Mouse (Mus musculus) midbrain, embryonic 11.5 days (tissue): Measurements from ENCODE around the gene Efcab9. TPM values are rescaled to one million over a fixed set of nuclear protein-coding genes. Genes with fewer than 3 reads are reported as not detected.

Experiments
- ATAC-seq: fragments of 200-750 bp; cut with Nextera tagmentation; 2 replicates; pipeline ENCODE4 v1.8.0; 2017; ENCODE audit warnings: moderate TSS enrichment, moderate library complexity; ENCODE audit not compliant: low FRiP score
- DNase-seq: peaks from one replicate; pipeline ENCODE4 v3.0.0; 2015; ENCODE audit warnings: low spot score; ENCODE audit errors: missing footprints
- H3K27ac ChIP-seq: fragments of 300-500 bp; sonication (generic); 2 replicates; pipeline ENCODE4 v1.5.1; 2014; ENCODE audit warnings: low read depth, low read length
- H3K27me3 ChIP-seq: fragments of 300-500 bp; sonication (generic); 2 replicates; pipeline ENCODE4 v1.6.1; 2014; ENCODE audit warnings: mild to moderate bottlenecking, low read length, moderate library complexity, mixed read lengths; ENCODE audit not compliant: control insufficient read depth, insufficient read depth
- H3K36me3 ChIP-seq: fragments of 300-500 bp; sonication (generic); 2 replicates; pipeline ENCODE4 v1.6.1; 2014; ENCODE audit warnings: mild to moderate bottlenecking, low read length, moderate library complexity, mixed read lengths; ENCODE audit not compliant: control insufficient read depth, insufficient read depth
- H3K4me1 ChIP-seq: fragments of 300-500 bp; sonication (generic); 2 replicates; pipeline ENCODE4 v1.6.1; 2014; ENCODE audit warnings: low read length; ENCODE audit not compliant: control insufficient read depth, insufficient read depth
- H3K4me2 ChIP-seq: fragments of 300-500 bp; sonication (generic); 2 replicates; pipeline ENCODE4 v1.6.1; 2014; ENCODE audit warnings: mild to moderate bottlenecking, moderate library complexity
- H3K4me3 ChIP-seq: fragments of 300-500 bp; sonication (generic); 2 replicates; pipeline ENCODE4 v1.5.1; 2014; ENCODE audit warnings: low read depth, low read length
- H3K9ac ChIP-seq: fragments of 300-500 bp; sonication (generic); 2 replicates; pipeline ENCODE4 v1.6.1; 2014; ENCODE audit warnings: low read length
- H3K9me3 ChIP-seq: fragments of 300-500 bp; sonication (generic); 2 replicates; pipeline ENCODE4 v1.6.1; 2016; ENCODE audit warnings: low read length; ENCODE audit not compliant: control insufficient read depth
- WGBS: fragments of 180-500 bp; shearing (Covaris S2); extraction: QIAGEN DNeasy Blood & Tissue Kit; methylation state at CpG from one replicate; pipeline ENCODE4 v1.1.7; 2014; 5-methylcytosine and 5-hydroxymethylcytosine counted together
- polyA plus RNA-seq: library from polyadenylated mRNA; unstranded; fragments of >200 nt; fragmentation: Nextera tagmentation; extraction: Ambion mirVana; gene quantifications from 2 replicates; pipeline ENCODE4 v1.2.1, GENCODE M21; 2014

Gene Efcab9
- 0.23 TPM in 1 of 2 replicates, not detected in the other for polyA plus RNA-seq

- peak; percentile 96 for DNase-seq
- H3K27me3 ChIP-seq: peaks cover 21% of the 10 kb centered on the region
- no peak within 1 kb of the TSS for H3K27ac ChIP-seq
- H3K4me3 ChIP-seq: peak within 1 kb of the TSS; percentile 59
- 9% methylated on average over 33 of the region's 33 CpGs for WGBS
- H3K9ac ChIP-seq: peak within 1 kb of the TSS; percentile 72
- peak within 1 kb of the TSS; percentile 99 for H3K4me2 ChIP-seq
- H3K9me3 ChIP-seq: no peaks in the 10 kb centered on the region
- no peaks in the 10 kb centered on the region for H3K36me3 ChIP-seq
- peaks cover 5% of the 10 kb centered on the region for H3K4me1 ChIP-seq
- no peak for ATAC-seq
Observed at GRCm38 (mm10) chr11:32531871-32532764, at the start of gene Efcab9. Gene Efcab9, minus strand, starts transcription at chr11:32532081.

- DNase-seq (no peak), ATAC-seq (peak; percentile 44; the same call in 1 of the 2 replicates)
- Histone ChIP-seq H3K27me3 (no peaks in the 10 kb centered on the region), H3K4me1 (no peaks in the 10 kb centered on the region), H3K9ac (no peak overlapping the region), H3K9me3 (no peaks in the 10 kb centered on the region), H3K36me3 (no peaks in the 10 kb centered on the region), H3K4me2 (no peak overlapping the region), H3K27ac (no peak overlapping the region), H3K4me3 (no peak overlapping the region)
- WGBS: 61% methylated on average over 2 of the region's 2 CpGs
Observed at GRCm38 (mm10) chr11:32581031-32581430, 49.1 kb upstream of the Efcab9 start.

DNA sequence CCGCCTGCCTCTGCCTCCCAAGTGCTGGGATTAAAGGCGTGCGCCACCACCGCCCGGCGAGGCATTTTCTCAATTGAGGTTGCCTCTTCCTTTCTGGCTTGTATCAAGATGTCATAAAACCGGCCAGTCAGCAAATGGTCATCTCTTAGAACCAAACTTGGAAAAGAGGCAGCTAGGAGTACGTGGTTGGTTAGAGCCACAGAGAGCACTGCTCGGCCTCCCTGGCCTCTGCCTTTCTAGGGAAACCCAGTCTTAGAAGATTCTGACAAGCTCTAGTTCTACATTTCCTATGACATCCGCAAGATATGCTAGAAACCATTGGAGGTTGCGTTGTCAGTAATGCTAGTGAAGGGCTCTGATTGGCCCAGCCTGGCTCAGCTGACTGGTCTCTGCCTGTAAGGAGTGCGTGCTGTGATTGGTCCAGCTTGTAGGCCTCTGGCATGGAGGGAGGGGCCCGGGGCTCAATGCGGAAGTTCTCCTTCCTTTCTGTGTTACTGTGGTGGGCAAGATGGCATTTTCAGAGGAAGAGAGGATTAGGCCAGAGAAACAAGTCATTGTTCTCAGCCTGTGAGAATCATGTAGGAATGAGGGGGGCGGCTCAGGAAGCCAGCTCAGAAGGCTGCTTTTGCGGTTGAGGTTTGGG lies 48.5 kb upstream of the Efcab9 start:
- Histone ChIP-seq H3K4me2 (no peak overlapping the region), H3K27me3 (no peaks in the 10 kb centered on the region), H3K4me3 (no peak overlapping the region), H3K36me3 (no peaks in the 10 kb centered on the region), H3K9me3 (no peaks in the 10 kb centered on the region), H3K27ac (no peak overlapping the region), H3K4me1 (no peaks in the 10 kb centered on the region), H3K9ac (no peak overlapping the region)
- ATAC-seq: peak; percentile 78
- DNase-seq: peak; percentile 74
- 77% methylated on average over 16 of the region's 16 CpGs for WGBS

DNA sequence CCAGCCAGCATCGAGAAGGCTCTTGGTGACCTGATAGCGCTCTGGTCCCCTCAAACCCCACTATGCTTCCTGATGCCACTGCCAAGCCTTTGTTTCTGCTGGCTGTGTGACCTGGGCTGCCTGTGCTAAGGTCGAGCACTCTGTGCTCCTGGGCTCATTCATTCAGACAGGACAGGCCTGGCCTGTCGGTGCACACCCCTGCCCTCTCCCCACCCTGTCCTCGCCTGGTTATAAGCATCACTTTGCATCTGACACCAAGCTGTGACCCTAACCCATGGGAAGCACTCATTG lies 44.8 kb upstream of the Efcab9 start:
- no peaks in the 10 kb centered on the region for H3K27me3 ChIP-seq
- WGBS: 74% methylated on average over 5 of the region's 5 CpGs
- no peaks in the 10 kb centered on the region for H3K36me3 ChIP-seq
- ATAC-seq (no peak), DNase-seq (peak; percentile 54)
- H3K4me2 ChIP-seq: no peak overlapping the region
- H3K9ac ChIP-seq: no peak overlapping the region
- no peaks in the 10 kb centered on the region for H3K9me3 ChIP-seq
- H3K27ac ChIP-seq: no peak overlapping the region
- no peak overlapping the region for H3K4me3 ChIP-seq
- H3K4me1 ChIP-seq: no peaks in the 10 kb centered on the region

- Histone ChIP-seq H3K4me1 (no peaks in the 10 kb centered on the region), H3K9ac (no peak overlapping the region), H3K4me3 (no peak overlapping the region), H3K9me3 (no peaks in the 10 kb centered on the region), H3K4me2 (no peak overlapping the region), H3K27me3 (no peaks in the 10 kb centered on the region), H3K36me3 (no peaks in the 10 kb centered on the region), H3K27ac (no peak overlapping the region)
- 89% methylated on average over 6 of the region's 6 CpGs for WGBS
- DNase-seq (peak; percentile 67), ATAC-seq (no peak)
Observed at GRCm38 (mm10) chr11:32575964-32576759, 44.3 kb upstream of the Efcab9 start.

DNA sequence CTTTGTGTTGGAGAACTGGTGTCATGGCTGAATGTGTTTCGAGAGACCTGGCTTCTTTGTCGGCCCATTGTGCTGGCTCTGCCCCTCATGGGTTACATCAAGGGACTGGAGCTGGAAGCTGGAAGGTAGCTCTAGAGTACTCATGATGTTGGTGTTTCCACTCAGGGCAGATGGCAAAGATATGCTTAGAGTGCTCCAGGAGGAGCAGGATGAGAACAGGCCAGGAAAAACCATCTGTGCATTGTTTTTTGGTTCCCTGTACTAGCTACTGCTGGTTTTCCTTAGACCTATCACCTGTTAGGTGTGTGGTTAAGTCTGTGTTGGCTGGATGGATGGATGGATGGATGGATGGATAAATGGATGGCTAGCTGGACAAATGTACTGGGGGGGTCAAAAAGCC lies 41.8 kb upstream of the Efcab9 start:
- ATAC-seq (no peak), DNase-seq (no peak)
- H3K36me3 ChIP-seq: no peaks in the 10 kb centered on the region
- H3K4me2 ChIP-seq: no peak overlapping the region
- no peaks in the 10 kb centered on the region for H3K9me3 ChIP-seq
- WGBS: 95% methylated on average over 2 of the region's 2 CpGs
- H3K4me3 ChIP-seq: no peak overlapping the region
- H3K9ac ChIP-seq: no peak overlapping the region
- H3K27ac ChIP-seq: no peak overlapping the region
- no peaks in the 10 kb centered on the region for H3K27me3 ChIP-seq
- H3K4me1 ChIP-seq: no peaks in the 10 kb centered on the region

GRCm38 (mm10) chr11:32571103-32571502 lies 39.2 kb upstream of the Efcab9 start:
- no peak overlapping the region for H3K4me2 ChIP-seq
- no peaks in the 10 kb centered on the region for H3K36me3 ChIP-seq
- no peaks in the 10 kb centered on the region for H3K4me1 ChIP-seq
- H3K9me3 ChIP-seq: no peaks in the 10 kb centered on the region
- WGBS: 89% methylated on average over 6 of the region's 6 CpGs
- DNase-seq (no peak), ATAC-seq (no peak)
- no peak overlapping the region for H3K27ac ChIP-seq
- H3K9ac ChIP-seq: no peak overlapping the region
- H3K4me3 ChIP-seq: no peak overlapping the region
- H3K27me3 ChIP-seq: no peaks in the 10 kb centered on the region

- DNase-seq (no peak), ATAC-seq (no peak)
- Histone ChIP-seq H3K27me3 (no peaks in the 10 kb centered on the region), H3K4me1 (no peaks in the 10 kb centered on the region), H3K27ac (no peak overlapping the region), H3K9ac (no peak overlapping the region), H3K4me2 (no peak overlapping the region), H3K9me3 (no peaks in the 10 kb centered on the region), H3K4me3 (no peak overlapping the region), H3K36me3 (no peaks in the 10 kb centered on the region)
- 93% methylated on average over 15 of the region's 15 CpGs for WGBS
Observed at GRCm38 (mm10) chr11:32568637-32569293, 36.9 kb upstream of the Efcab9 start.
